Mouse (Mus musculus) cerebellum, adult 2 months (tissue): ENCODE results near the gene Pdhx. TPM values are rescaled to one million over a fixed set of nuclear protein-coding genes. Genes with fewer than 3 reads are reported as not detected.

Experiments used
- DNase-seq, 2 experiments: peaks; one replicate each; pipeline ENCODE4 v3.0.0; 2021
- H3K27ac ChIP-seq: fragments of 200-500 bp; 2 replicates; pipeline ENCODE4 v1.5.1; 2012; ENCODE audit warnings: low read length, control low read depth, inconsistent platforms; ENCODE audit not compliant: insufficient read depth
- H3K27me3 ChIP-seq: fragments of 200-500 bp; 2 replicates; pipeline ENCODE4 v1.6.1; 2012; ENCODE audit warnings: inconsistent platforms, mild to moderate bottlenecking, low read length, moderate library complexity; ENCODE audit not compliant: control insufficient read depth, insufficient read depth
- H3K4me1 ChIP-seq: fragments of 200-500 bp; 2 replicates; pipeline ENCODE4 v1.6.1; 2011; ENCODE audit warnings: low read length; ENCODE audit not compliant: control insufficient read depth, insufficient read depth
- H3K4me3 ChIP-seq: fragments of 200-500 bp; replicated peaks from 2 replicates; pipeline ENCODE3; 2011; ENCODE audit warnings: mild to moderate bottlenecking, low read depth, low read length, control low read depth; ENCODE audit not compliant: insufficient read depth
- CTCF ChIP-seq: fragments of 200-500 bp; IDR thresholded peaks from 2 replicates; pipeline ENCODE4 v1.5.1; 2011; ENCODE audit warnings: low read depth, mild to moderate bottlenecking, control low read depth, low read length, moderate library complexity, borderline replicate concordance; ENCODE audit not compliant: insufficient read depth
- POLR2A ChIP-seq: fragments of 200-500 bp; IDR thresholded peaks from 2 replicates; pipeline ENCODE4 v1.6.1; 2011; ENCODE audit warnings: low read length, control low read depth, borderline replicate concordance; ENCODE audit not compliant: insufficient read depth
- WGBS: fragments of 180-500 bp; shearing (Covaris S2); methylation state at CpG from one replicate; pipeline ENCODE4 v1.1.7; 2018; 5-methylcytosine and 5-hydroxymethylcytosine counted together
- polyA plus RNA-seq: library from polyadenylated mRNA; depleted of rRNA; stranded (reverse); fragments of >200 nt; gene quantifications from 2 replicates; pipeline ENCODE4 v1.2.3, GENCODE M21; 2012

Pdhx gene
- polyA plus RNA-seq, 1 experiment, result 57.0 TPM

DNA sequence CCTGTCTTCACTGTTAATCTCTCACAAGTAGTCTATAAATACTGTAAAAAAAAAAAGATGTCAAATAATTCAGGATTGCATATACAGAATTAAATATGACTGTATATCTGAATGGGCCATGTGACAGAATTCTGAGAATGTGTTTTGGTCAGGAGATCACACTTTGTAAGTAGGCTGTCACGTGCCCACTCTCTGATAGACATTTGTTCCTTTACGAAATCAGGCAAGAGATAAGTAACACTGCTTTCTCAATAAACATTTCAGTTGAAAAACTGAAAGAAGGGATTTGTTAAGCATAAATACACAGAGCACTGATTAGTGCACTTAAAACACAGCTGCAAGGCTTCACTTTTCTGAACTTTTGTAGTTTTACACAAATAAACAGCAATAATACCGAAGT is 2.7 kb downstream of the Pdhx start:
- no peak overlapping the region for H3K4me3 ChIP-seq
- no peaks in the 10 kb centered on the region; the same call in 1 of the 2 replicates for H3K4me1 ChIP-seq
- no peak overlapping the region for H3K27ac ChIP-seq
- no peaks in the 10 kb centered on the region for H3K27me3 ChIP-seq
- WGBS, result 77% methylated on average over 3 of the region's 3 CpGs
- TF ChIP-seq CTCF (no peak), POLR2A (no peak)
- DNase-seq, result no peak

DNA sequence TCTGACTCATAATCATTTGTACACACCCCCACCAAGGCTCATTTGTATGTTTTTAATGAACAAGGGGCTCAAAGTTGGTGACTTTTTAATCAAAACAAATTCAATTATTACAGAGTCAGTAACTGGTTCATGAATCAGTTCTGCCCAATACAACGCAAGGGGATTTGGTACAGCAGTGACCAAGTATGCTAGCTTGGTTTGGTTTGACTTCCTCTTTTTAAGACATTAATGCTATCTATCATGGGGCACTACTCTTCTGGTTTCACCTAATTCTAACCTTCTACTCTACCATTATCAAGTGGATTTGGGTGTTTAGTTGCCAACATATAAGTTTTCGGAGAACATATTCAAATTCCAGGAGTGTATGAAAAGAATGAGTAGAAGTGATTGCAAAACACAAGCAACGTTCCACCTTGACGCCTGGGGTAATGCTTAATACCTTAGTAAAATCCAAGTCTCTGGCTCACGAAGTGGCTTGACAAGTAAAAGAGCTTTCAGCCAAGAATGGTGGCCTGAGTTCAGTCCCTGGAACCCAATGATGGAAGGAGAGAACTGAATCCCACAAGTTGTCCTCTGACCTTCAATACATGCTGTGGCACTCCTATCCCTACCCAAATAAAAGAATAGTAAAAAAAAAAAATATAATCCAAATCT is 3.4 kb downstream of the Pdhx start:
- H3K27ac ChIP-seq, result no peak overlapping the region
- no peaks in the 10 kb centered on the region for H3K27me3 ChIP-seq
- DNase-seq, result no peak
- H3K4me1 ChIP-seq, result no peaks in the 10 kb centered on the region; the same call in 1 of the 2 replicates
- no peak overlapping the region for H3K4me3 ChIP-seq
- WGBS, result 79% methylated on average over 5 of the region's 5 CpGs
- TF ChIP-seq CTCF (no peak), POLR2A (no peak)

GRCm38 (mm10) chr2:103068602-103069001 is 4.7 kb downstream of the Pdhx start:
- Histone ChIP-seq H3K27ac (no peak overlapping the region), H3K4me1 (no peaks in the 10 kb centered on the region; the same call in 1 of the 2 replicates)
- 91% methylated on average over 1 of the region's 1 CpGs for WGBS

DNA sequence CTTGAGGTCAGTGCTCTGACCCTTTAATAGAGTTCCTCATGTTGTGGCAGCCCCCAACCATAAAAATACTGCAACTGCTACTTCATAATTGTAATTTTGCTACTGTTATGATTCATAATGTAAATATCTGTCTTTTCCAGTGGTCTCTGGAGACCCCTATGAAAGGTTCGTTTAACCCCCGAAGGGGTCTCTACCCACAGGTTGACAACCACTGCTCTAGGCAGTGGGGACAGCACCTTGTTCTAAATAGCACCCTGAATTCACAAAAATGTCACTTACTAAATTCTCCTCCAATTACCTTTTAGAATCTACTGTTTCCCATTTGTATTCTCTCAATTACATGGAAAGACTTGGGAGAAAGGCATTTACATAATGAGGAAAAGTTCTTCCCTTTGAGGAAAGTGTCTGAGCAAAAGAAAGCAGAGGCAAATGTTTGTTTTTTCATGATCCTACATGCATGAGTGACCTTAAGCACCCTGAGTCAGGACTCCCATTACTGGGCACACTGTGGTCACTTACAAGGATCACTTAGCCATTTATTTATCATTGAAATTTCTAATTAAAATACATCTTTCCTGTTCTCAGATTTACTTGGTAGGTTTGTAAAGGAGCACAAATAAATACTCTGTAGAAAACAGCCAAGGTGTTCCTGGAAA is 5.6 kb downstream of the Pdhx start:
- Histone ChIP-seq H3K27me3 (no peaks in the 10 kb centered on the region), H3K4me1 (no peaks in the 10 kb centered on the region; the same call in 1 of the 2 replicates), H3K4me3 (no peak overlapping the region), H3K27ac (no peak overlapping the region)
- no peak for TF ChIP-seq CTCF
- TF ChIP-seq POLR2A, result no peak
- no peak for DNase-seq
- 97% methylated on average over 2 of the region's 2 CpGs for WGBS

More at GRCm38 (mm10) chr2:103068602-103069001, 4.7 kb downstream of the Pdhx start:
- no peak for DNase-seq
- Histone ChIP-seq H3K4me3 (no peak overlapping the region), H3K27me3 (no peaks in the 10 kb centered on the region)
- TF ChIP-seq POLR2A (no peak), CTCF (no peak)

DNA sequence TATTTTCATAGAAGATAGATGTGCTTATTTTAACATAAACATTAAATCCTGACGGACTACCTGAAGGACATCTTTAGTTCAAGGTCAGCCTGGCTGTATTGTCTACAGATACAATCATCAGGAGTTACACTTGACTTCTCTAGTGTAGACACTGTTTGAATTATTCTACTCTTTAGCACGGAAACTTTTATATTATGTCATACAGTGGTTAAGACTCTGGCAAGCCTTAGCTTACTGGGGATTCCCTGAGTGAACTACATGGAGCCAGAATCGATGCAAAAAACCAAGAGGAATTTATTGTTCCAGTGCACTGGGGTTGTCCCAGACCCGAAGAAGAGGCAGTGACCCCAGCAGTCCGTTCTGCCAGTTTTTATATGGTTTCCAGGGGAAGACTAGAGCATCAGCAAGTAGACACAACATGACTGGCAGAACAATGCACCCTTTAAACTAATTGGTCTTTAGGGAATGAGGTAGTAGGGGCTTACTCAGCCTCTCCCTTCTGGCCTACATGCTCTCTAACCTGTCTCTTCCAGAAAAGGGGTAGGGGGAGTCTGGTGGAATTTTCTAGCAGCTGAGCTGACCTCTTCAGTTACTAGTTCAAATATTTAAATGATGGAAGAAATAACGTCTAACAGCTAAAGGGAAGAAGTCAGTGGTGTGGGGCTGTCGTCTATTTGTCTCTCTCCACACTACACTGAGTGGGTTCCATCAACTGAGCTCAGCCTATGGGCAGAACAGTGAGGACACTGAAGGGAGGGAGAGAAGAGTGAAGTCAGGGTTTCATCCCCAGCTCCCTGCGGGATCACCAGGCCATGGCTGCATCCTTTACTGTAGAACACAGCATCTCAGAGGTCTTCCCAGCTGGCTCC is 6.4 kb downstream of the Pdhx start:
- TF ChIP-seq CTCF (no peak), POLR2A (no peak)
- DNase-seq, result no peak
- Histone ChIP-seq H3K4me3 (no peak overlapping the region), H3K4me1 (no peaks in the 10 kb centered on the region; the same call in 1 of the 2 replicates), H3K27me3 (no peaks in the 10 kb centered on the region), H3K27ac (no peak overlapping the region)
- WGBS, result 65% methylated on average over 8 of the region's 8 CpGs

DNA sequence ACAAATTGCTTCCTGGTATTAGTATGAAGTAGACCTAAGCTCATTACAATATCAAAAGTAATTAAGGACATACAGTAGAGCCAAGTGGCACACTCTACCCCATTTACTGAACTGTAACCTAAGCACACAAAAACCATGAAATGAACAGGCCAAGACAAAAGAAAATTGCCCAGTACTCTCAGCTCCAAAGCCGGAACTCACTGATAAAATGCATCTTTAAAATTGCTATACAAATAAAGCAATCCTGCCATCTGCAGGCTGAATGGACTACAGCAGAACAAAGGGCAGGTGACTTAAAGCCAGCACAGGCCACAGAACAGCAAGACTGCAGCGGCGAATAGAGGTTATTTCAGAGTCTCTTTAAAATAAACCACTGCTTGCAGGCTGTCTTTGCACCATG is 10.4 kb downstream of the Pdhx start:
- 17% methylated on average over 3 of the region's 3 CpGs for WGBS
- H3K4me3 ChIP-seq, result no peak overlapping the region
- TF ChIP-seq POLR2A (no peak), CTCF (peak; percentile 68)
- no peaks in the 10 kb centered on the region for H3K27me3 ChIP-seq
- H3K27ac ChIP-seq, result no peak overlapping the region
- peak; percentile 41 to 52 for DNase-seq
- peaks cover 2% of the 10 kb centered on the region; the same call in 1 of the 2 replicates for H3K4me1 ChIP-seq

DNA sequence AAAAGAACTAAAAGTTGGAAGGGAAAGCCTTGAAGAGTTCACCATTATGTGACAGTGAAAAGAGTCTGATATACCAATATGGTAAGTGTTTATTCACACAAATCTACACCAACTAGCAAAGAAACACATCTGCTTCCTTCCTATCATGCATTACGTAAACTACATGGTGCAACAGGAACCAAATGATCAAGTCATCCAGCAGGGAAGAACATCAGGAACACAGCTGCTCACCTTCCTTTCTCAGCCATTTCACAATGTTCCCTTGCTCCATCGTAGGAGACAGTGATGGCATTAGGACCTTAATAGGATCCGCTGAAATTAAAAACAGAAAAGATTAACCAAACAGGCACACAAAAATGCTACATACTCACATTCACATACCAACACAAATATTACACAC is 15.0 kb downstream of the Pdhx start:
- Histone ChIP-seq H3K4me1 (peaks cover 2% of the 10 kb centered on the region; the same call in 1 of the 2 replicates), H3K27me3 (no peaks in the 10 kb centered on the region), H3K27ac (no peak overlapping the region), H3K4me3 (no peak overlapping the region)
- TF ChIP-seq CTCF, result no peak
- TF ChIP-seq POLR2A, result no peak
- no peak for DNase-seq
- 94% methylated on average over 3 of the region's 3 CpGs for WGBS
